Mouse (Mus musculus): ENCODE measurements around the gene Reln.

Reln gene

GRCm38 (mm10) chr5:22208311-22209021, 136.0 kb downstream of the Reln start:
- DNase-seq = no peak

- no peak for DNase-seq
These were observed 146.6 kb downstream of the Reln start for GRCm38 (mm10) chr5:22197926-22198325.

GRCm38 (mm10) chr5:22196891-22197290, 147.6 kb downstream of the Reln start:
- no peak for DNase-seq

- no peak for DNase-seq
These were observed 148.0 kb downstream of the Reln start for GRCm38 (mm10) chr5:22196476-22196875.

GRCm38 (mm10) chr5:22195352-22195941, 149.1 kb downstream of the Reln start:
- no peak for DNase-seq

- DNase-seq = no peak
These were observed 152.7 kb downstream of the Reln start for GRCm38 (mm10) chr5:22191784-22192183.

- DNase-seq = no peak
These were observed 154.2 kb downstream of the Reln start for GRCm38 (mm10) chr5:22190333-22190732.

- no peak for DNase-seq
These were observed 156.9 kb downstream of the Reln start for GRCm38 (mm10) chr5:22187599-22187998.

- DNase-seq = no peak
These were observed 168.0 kb downstream of the Reln start for GRCm38 (mm10) chr5:22176480-22176879.

- DNase-seq = no peak
These were observed 173.2 kb downstream of the Reln start for GRCm38 (mm10) chr5:22171336-22171735.

GRCm38 (mm10) chr5:22164060-22164934, 180.2 kb downstream of the Reln start:
- DNase-seq = no peak

- DNase-seq = no peak
These were observed 183.6 kb downstream of the Reln start for GRCm38 (mm10) chr5:22160935-22161334.

GRCm38 (mm10) chr5:22158754-22159153, 185.7 kb downstream of the Reln start:
- DNase-seq = no peak

GRCm38 (mm10) chr5:22153601-22154000, 190.9 kb downstream of the Reln start:
- no peak for DNase-seq

- DNase-seq = no peak
These were observed 202.7 kb downstream of the Reln start for GRCm38 (mm10) chr5:22141821-22142220.

GRCm38 (mm10) chr5:22139015-22139414, 205.5 kb downstream of the Reln start:
- DNase-seq = no peak

GRCm38 (mm10) chr5:22134402-22134801, 210.1 kb downstream of the Reln start:
- DNase-seq = no peak

- no peak for DNase-seq
These were observed 212.6 kb downstream of the Reln start for GRCm38 (mm10) chr5:22131730-22132522.

- DNase-seq = no peak
These were observed 216.9 kb downstream of the Reln start for GRCm38 (mm10) chr5:22127583-22127982.

- no peak for DNase-seq
These were observed 225.2 kb downstream of the Reln start for GRCm38 (mm10) chr5:22119296-22119695.

- no peak for DNase-seq
These were observed 226.0 kb downstream of the Reln start for GRCm38 (mm10) chr5:22118456-22118855.

- no peak for DNase-seq
These were observed 227.6 kb downstream of the Reln start for GRCm38 (mm10) chr5:22116922-22117321.
